Mouse (Mus musculus): ENCODE measurements around the gene Npas2. TPM values are rescaled to one million over a fixed set of nuclear protein-coding genes. Genes with fewer than 3 reads are reported as not detected.

The Npas2 gene
- polyA plus RNA-seq, 1 experiment from 2014 or later, result 0.54 TPM

GRCm38 (mm10) chr1:39408668-39409067 is 215.1 kb downstream of the Npas2 start:
- H3K4me2 ChIP-seq, result no peak overlapping the region
- H3K9me3 ChIP-seq, result no peaks in the 10 kb centered on the region
- H3K27ac ChIP-seq (replicated peaks), result no peak overlapping the region
- H3K36me3 ChIP-seq, result no peaks in the 10 kb centered on the region
- ATAC-seq (ENCODE audit: low read depth), result no peak
- WGBS, result 55% methylated on average over 7 of the region's 7 CpGs
- no peak overlapping the region for H3K4me3 ChIP-seq
- H3K4me1 ChIP-seq (replicated peaks), result peaks cover 16% of the 10 kb centered on the region
- H3K27me3 ChIP-seq, result no peaks in the 10 kb centered on the region
- no peak overlapping the region for H3K9ac ChIP-seq

GRCm38 (mm10) chr1:39410085-39410821 is 216.7 kb downstream of the Npas2 start:
- ATAC-seq (ENCODE audit: low read depth), result no peak
- WGBS, result 60% methylated on average over 19 of the region's 19 CpGs
- no peak overlapping the region for H3K4me2 ChIP-seq
- peaks cover 16% of the 10 kb centered on the region for H3K4me1 ChIP-seq (replicated peaks)
- H3K9me3 ChIP-seq, result no peaks in the 10 kb centered on the region
- H3K9ac ChIP-seq, result no peak overlapping the region
- no peaks in the 10 kb centered on the region for H3K27me3 ChIP-seq
- no peak overlapping the region for H3K4me3 ChIP-seq
- no peaks in the 10 kb centered on the region for H3K36me3 ChIP-seq
- no peak overlapping the region for H3K27ac ChIP-seq (replicated peaks)

Small RNA genes lying within 50 kb of the gene (microRNA-seq; reads per million reads assigned to microRNA genes)
- not detected for gene Mir6349

Other genes starting within 250 kb of the Npas2 start
- gene Pdcl3, start 208.1 kb upstream of the Npas2 start, polyA plus RNA-seq (2015; fragmentation: Nextera tagmentation; extraction: Ambion mirVana), result 181 and 190 TPM in 2 replicates
- 321 and 382 TPM in 2 replicates for gene Rpl31, start 174.1 kb downstream of the Npas2 start, polyA plus RNA-seq (2015; fragmentation: Nextera tagmentation; extraction: Ambion mirVana)